Mouse (Mus musculus) CD4-positive, CD25-positive, alpha-beta regulatory T cell, adult 4 months (primary cell): Measurements from ENCODE around the gene Gabpb2. TPM values are rescaled to one million over a fixed set of nuclear protein-coding genes. Genes with fewer than 3 reads are reported as not detected.
"Not testable (repeated sequence)": the region's sequence is repeated elsewhere in the genome, so short reads cannot be mapped to it uniquely, and the experiment has no call there.

Experiments
- ATAC-seq: one replicate; pipeline ENCODE4 v1.8.0; 2017
- polyA plus RNA-seq, 2 experiments: library from polyadenylated mRNA; unstranded; fragments of 100-300 nt; shearing (Covaris generic); gene quantifications; one replicate each; pipeline ENCODE4 v1.2.1; 2017

Gabpb2 gene
- polyA plus RNA-seq, 2 experiments from 2014 or later = 31.0 to 37.1 TPM

DNA sequence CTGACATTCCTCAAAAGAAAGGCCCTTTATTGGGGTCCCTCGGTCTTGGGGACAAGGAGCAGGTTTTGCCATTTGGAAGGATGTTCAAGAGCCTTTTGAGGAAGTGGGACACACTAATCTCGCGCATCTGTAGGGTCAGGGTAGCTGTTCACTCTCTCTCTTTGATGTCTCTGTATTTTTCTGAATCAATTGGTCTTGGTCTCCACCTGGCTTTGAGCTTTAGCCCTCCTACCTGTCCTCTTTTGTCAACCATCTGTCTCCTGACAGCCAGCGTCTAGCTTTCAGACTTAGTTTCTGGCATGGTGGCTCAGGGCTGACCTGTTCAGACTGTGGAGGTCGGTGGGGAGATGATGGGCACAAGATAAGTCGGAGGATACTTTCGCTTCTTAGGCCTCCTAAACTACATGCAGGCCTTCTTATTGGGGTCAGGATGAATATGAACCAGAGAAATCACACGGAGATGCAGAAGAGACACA lies 58.2 kb downstream of the Gabpb2 start:
- peak; percentile 12 for ATAC-seq

- ATAC-seq = peak; percentile 71
These were observed 63.8 kb downstream of the Gabpb2 start for GRCm38 (mm10) chr3:95153874-95154273.

- ATAC-seq = no peak
These were observed 69.8 kb downstream of the Gabpb2 start for GRCm38 (mm10) chr3:95147924-95148323.

DNA sequence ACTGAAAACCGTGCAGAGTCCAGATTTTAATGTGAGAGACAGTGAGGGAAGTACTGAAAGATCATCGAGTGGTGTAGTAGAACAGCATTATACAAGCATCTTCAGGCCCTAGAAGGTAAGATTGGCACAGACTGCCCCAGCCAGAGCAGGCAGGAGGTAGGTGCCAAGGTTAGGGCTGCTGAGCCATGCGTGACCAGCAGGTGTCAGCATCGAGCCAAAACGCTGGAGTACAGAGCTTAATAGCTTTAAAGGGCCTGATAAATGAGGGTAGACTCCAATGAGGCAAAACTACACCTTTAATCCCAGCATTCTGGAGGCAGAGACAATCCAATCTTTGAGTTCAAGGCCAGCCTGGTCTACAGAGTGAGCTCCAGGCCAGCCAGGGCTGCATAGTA lies 75.1 kb downstream of the Gabpb2 start:
- peak; percentile 72 for ATAC-seq

GRCm38 (mm10) chr3:95141952-95142616 lies 75.6 kb downstream of the Gabpb2 start, which contains the start of gene Tnfaip8l2:
Tnfaip8l2 (minus strand) TSS chr3:95142360.
- ATAC-seq = peak; percentile 51

GRCm38 (mm10) chr3:95141474-95141873 lies 76.2 kb downstream of the Gabpb2 start:
- peak; percentile 89 for ATAC-seq

- no peak for ATAC-seq
These were observed 76.9 kb downstream of the Gabpb2 start for GRCm38 (mm10) chr3:95140795-95141194.

DNA sequence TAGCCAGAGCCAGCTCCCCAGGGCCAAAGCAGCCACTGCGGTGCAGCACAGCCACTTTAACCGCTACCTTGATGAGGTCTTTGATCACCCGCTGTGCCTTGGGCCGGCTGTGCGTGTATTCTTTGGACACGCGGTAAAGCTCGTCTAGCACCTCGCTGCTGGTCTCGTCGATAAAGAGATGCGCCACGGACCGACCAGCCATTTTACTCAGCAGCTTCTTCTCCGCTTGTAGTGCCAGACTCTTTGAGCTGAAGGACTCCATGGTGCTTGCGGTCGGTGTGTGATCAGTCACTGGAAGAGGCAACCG lies 77.5 kb downstream of the Gabpb2 start:
- no peak for ATAC-seq

DNA sequence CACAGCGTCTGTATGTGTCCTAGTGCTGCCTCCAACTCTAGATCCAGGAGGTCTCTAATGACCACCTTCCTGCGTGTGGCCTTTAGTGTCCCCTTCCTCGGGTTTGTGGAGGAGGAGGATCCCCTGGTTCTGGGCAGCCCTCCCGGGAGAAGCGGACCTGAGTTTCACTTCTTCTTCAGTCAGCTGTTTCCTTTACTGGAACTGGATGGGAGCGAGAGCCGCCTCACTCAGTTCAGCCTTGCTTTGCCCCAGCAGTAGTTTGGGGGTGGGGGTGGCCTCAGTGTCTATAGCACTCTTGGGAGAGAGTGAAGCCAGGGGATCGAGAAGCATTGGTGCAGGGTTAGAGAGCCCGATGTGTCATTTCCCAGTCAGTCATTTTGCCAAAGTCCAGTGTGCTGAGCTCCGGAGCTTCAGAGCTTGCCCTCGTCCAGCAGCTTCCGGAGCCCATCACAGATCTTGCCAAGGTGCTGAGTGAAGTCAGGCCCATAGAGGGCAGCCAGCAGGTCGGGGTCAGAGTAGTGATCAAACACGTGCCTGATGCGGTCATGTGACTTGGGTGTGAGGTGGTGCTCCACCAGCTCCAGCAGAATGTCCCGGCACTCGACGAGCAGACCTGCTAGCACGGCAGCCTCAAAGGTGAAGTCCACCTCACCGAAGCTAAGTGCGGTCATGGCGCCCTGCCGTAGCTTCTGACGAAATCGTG lies 78.0 kb downstream of the Gabpb2 start:
- no peak for ATAC-seq

DNA sequence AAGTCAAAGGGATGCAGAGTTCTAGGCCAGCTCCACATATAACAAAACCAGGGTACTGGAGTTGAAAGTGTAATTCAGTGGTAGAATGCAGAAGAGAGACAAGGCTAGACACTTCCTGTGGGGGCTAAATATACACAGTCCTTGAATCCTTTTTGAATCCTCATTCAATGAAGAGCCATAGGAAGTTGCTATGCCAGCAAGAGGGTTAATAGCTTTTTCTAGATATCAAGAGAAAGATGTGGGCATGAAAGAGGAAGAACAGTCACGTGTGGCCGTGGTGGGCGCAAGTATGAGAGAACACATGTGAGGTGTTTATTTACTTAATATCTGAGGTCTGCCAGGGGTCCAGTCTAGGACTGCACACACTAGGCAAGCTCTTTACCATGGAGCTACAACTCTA lies 81.4 kb downstream of the Gabpb2 start:
- no peak for ATAC-seq

DNA sequence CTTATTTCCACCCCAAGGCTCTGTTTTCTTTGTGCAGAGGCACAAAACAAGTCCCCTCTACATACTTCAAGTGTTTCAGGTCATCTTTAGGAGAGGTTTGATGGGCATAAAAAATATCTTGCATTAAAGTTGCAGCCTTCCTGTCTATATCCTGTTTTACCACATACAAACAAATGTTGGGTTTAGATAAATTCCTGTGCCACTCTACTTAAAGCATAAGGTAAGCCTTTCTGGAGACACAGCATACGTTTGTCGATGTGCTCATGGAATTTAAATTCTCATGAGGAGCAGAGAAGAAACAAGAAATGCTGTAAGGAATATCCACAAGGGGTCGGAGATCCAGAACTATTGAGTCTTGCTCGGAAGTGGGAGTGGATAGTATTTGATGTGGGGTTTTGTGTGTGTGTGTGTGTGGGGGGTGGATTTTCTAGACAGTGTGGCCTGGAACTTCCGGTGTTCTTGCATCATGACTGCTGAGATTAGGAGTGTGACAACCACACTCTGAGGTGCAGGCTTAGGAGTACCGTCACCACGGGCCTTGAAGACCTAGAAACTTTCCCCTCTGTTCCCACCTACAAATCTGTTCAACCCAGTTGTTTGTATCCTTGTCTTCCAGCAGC lies 82.2 kb downstream of the Gabpb2 start:
- ATAC-seq = peak; percentile 76

GRCm38 (mm10) chr3:95135023-95135422 lies 82.7 kb downstream of the Gabpb2 start:
- no peak for ATAC-seq

- not testable (repeated sequence) for ATAC-seq
These were observed 83.6 kb downstream of the Gabpb2 start for GRCm38 (mm10) chr3:95134133-95134532.

GRCm38 (mm10) chr3:95133680-95134101 lies 84.0 kb downstream of the Gabpb2 start, which contains the start of the genes Scnm1 and Lysmd1:
Scnm1 (minus strand) TSS chr3:95134011.
Lysmd1 (plus strand) TSS chr3:95134088.
- ATAC-seq = peak; percentile 84

- no peak for ATAC-seq
These were observed 84.5 kb downstream of the Gabpb2 start for GRCm38 (mm10) chr3:95133176-95133575.

DNA sequence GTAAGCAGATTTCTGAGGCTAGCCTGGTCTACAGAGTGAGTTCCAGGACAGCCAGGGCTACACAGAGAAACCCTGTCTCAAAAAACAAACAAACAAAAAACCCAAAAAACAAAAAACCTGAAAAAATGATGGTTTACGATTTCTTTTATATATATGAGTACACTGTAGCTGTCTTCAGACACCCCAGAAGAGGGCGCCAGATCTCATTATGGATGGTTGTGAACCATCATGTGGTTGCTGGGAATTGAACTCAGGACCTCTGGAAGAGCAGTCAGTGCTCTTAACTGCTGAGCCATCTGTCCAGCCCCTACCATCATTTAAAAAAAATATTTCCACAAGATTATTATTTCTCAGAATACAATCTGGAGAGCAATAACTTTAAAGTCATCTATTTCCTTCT lies 85.3 kb downstream of the Gabpb2 start:
- not testable (repeated sequence) for ATAC-seq

Other genes starting within 250 kb of the Gabpb2 start
- 10 to 100 TPM in 1 of 2 experiments, 1 to 10 TPM in 1; 9.4 to 17.1 TPM for gene Pi4kb, start 243.2 kb downstream of the Gabpb2 start, polyA plus RNA-seq
- gene Zfp687, start 202.5 kb downstream of the Gabpb2 start, polyA plus RNA-seq = 10 to 100 TPM; 10.9 to 24.0 TPM
- gene Psmd4, start 175.3 kb downstream of the Gabpb2 start, polyA plus RNA-seq = 100 to 1,000 TPM; 171 to 277 TPM
- 10 to 100 TPM; 13.4 to 14.3 TPM for gene Pip5k1a, start 111.0 kb downstream of the Gabpb2 start, polyA plus RNA-seq
- 10 to 100 TPM; 64.3 to 69.5 TPM for gene Vps72, start 106.9 kb downstream of the Gabpb2 start, polyA plus RNA-seq
- gene Tmod4, start 93.4 kb downstream of the Gabpb2 start, polyA plus RNA-seq = 1 to 10 TPM; 2.5 TPM
- 100 to 1,000 TPM; 110 TPM for gene Scnm1, start 83.9 kb downstream of the Gabpb2 start, polyA plus RNA-seq
- 10 to 100 TPM; 25.4 to 43.9 TPM for gene Lysmd1, start 83.8 kb downstream of the Gabpb2 start, polyA plus RNA-seq
- gene Tnfaip8l2, start 75.6 kb downstream of the Gabpb2 start, polyA plus RNA-seq = 100 to 1,000 TPM; 238 to 312 TPM
- under 1 TPM in 1 of 2 experiments, not detected in 1; 0.08 TPM for gene Sema6c, start 57.5 kb downstream of the Gabpb2 start, polyA plus RNA-seq
- gene Cdc42se1, start 10.8 kb upstream of the Gabpb2 start, polyA plus RNA-seq = 100 to 1,000 TPM; 218 to 256 TPM
- 10 to 100 TPM; 19.0 to 24.1 TPM for gene Mllt11, start 14.3 kb upstream of the Gabpb2 start, polyA plus RNA-seq
- gene Gm128, start 23.7 kb upstream of the Gabpb2 start, polyA plus RNA-seq = 1 to 10 TPM in 1 of 2 experiments, under 1 TPM in 1; 0.65 to 1.1 TPM
- not detected for gene Bnipl, start 33.3 kb upstream of the Gabpb2 start, polyA plus RNA-seq
- 10 to 100 TPM; 22.1 to 25.3 TPM for gene Mindy1, start 63.4 kb upstream of the Gabpb2 start, polyA plus RNA-seq
- gene Prune1, start 64.2 kb upstream of the Gabpb2 start, polyA plus RNA-seq = 10 to 100 TPM in 1 of 2 experiments, 1 to 10 TPM in 1; 6.3 to 10.1 TPM
- gene Anxa9, start 89.3 kb upstream of the Gabpb2 start, polyA plus RNA-seq = 1 to 10 TPM in 1 of 2 experiments, under 1 TPM in 1; 0.42 to 1.1 TPM
- 100 to 1,000 TPM; 168 to 244 TPM for gene Cers2, start 96.9 kb upstream of the Gabpb2 start, polyA plus RNA-seq
- gene Setdb1, start 139.3 kb upstream of the Gabpb2 start, polyA plus RNA-seq = 10 to 100 TPM; 20.2 to 26.6 TPM
- gene 4930558C23Rik, start 184.9 kb upstream of the Gabpb2 start, polyA plus RNA-seq = not detected
- gene Arnt, start 216.5 kb upstream of the Gabpb2 start, polyA plus RNA-seq = 10 to 100 TPM; 38.3 to 49.0 TPM